Mouse (Mus musculus) MEL (cell line): ENCODE data around the gene Asna1. TPM values are rescaled to one million over a fixed set of nuclear protein-coding genes. Genes with fewer than 3 reads are reported as not detected.
A peak's percentile ranks its signal among the peaks of the same experiment; 100 is the strongest.

ENCODE experiments used
- DNase-seq: peaks from one replicate; pipeline ENCODE4 v3.0.0; 2011; ENCODE audit warnings: low read depth, low spot score
- H3K27ac ChIP-seq: 2 replicates; pipeline ENCODE4 v1.5.1; 2012; ENCODE audit warnings: low read depth, mild to moderate bottlenecking, control low read depth, low read length, moderate library complexity; ENCODE audit not compliant: control insufficient read depth
- H3K27me3 ChIP-seq, 2 experiments: fragments of 150-350 bp in 1 of 2; sonication (generic) in 1 of 2; 2 replicates each; pipeline ENCODE4 v1.6.1; 2012; ENCODE audit warnings: low read length in 2 of 2, mild to moderate bottlenecking in 2 of 2, improper control_type of control experiment in 1 of 2, moderate library complexity in 1 of 2; ENCODE audit not compliant: insufficient read depth in 2 of 2, control insufficient read depth in 1 of 2
- H3K36me3 ChIP-seq, 2 experiments: 2 replicates each; pipeline ENCODE4 v1.6.1; 2012 to 2014; ENCODE audit warnings: low read length in 2 of 2, improper control_type of control experiment in 1 of 2, inconsistent platforms in 1 of 2, mild to moderate bottlenecking in 1 of 2; ENCODE audit not compliant: insufficient read depth in 2 of 2, control insufficient read depth in 1 of 2
- H3K4me1 ChIP-seq, 2 experiments: fragments of 150-350 bp in 1 of 2; sonication (generic) in 1 of 2; 2 replicates each; pipeline ENCODE4 v1.6.1; 2012; ENCODE audit warnings: low read length in 2 of 2, improper control_type of control experiment in 1 of 2, mild to moderate bottlenecking in 1 of 2; ENCODE audit not compliant: insufficient read depth in 2 of 2, control insufficient read depth in 1 of 2
- H3K4me3 ChIP-seq, 2 experiments: fragments of 150-350 bp in 1 of 2; sonication (generic) in 1 of 2; 2 replicates each; pipeline ENCODE4 v1.5.1; 2012; ENCODE audit warnings: low read depth in 2 of 2, low read length in 2 of 2, mild to moderate bottlenecking in 2 of 2, moderate library complexity in 2 of 2, control low read depth in 1 of 2, improper control_type of control experiment in 1 of 2; ENCODE audit not compliant: control insufficient read depth in 1 of 2, insufficient read depth in 1 of 2
- H3K79me2 ChIP-seq: 2 replicates; pipeline ENCODE4 v1.6.1; 2012; ENCODE audit warnings: mild to moderate bottlenecking, low read length, moderate library complexity; ENCODE audit not compliant: control insufficient read depth, poor library complexity, insufficient read depth
- H3K9ac ChIP-seq: 2 replicates; pipeline ENCODE4 v1.6.1; 2012; ENCODE audit warnings: low read depth, mild to moderate bottlenecking, control low read depth, low read length, moderate library complexity; ENCODE audit not compliant: control insufficient read depth, poor library complexity, severe bottlenecking
- H3K9me3 ChIP-seq: fragments of 150-350 bp; sonication (generic); replicated peaks from 2 replicates; pipeline ENCODE4 v1.6.1; 2012; ENCODE audit warnings: mild to moderate bottlenecking, low read length, improper control_type of control experiment, moderate library complexity; ENCODE audit not compliant: insufficient read depth
- BHLHE40 ChIP-seq: IDR thresholded peaks from 2 replicates; pipeline ENCODE4 v1.6.1; 2012; ENCODE audit warnings: low read depth, mild to moderate bottlenecking, inconsistent platforms, low read length, improper control_type of control experiment, borderline replicate concordance
- CHD1 ChIP-seq: IDR thresholded peaks from 2 replicates; pipeline ENCODE4 v1.6.1; 2012; ENCODE audit warnings: low read depth, mild to moderate bottlenecking, inconsistent platforms, low read length, improper control_type of control experiment
- CHD2 ChIP-seq: IDR thresholded peaks from 2 replicates; pipeline ENCODE4 v1.6.1; 2011; ENCODE audit warnings: low read length, improper control_type of control experiment
- ELF1 ChIP-seq: IDR thresholded peaks from 2 replicates; pipeline ENCODE4 v1.6.1; 2014; ENCODE audit warnings: low read depth, mild to moderate bottlenecking, inconsistent platforms, low read length, improper control_type of control experiment, moderate library complexity
- EP300 ChIP-seq, 2 experiments: IDR thresholded peaks; 2 replicates each; pipeline ENCODE4 v1.6.1; 2011; ENCODE audit warnings: improper control_type of control experiment in 2 of 2, low read length in 2 of 2, low read depth in 1 of 2, mild to moderate bottlenecking in 1 of 2
- ETS1 ChIP-seq: IDR thresholded peaks from 2 replicates; pipeline ENCODE4 v1.6.1; 2012; ENCODE audit warnings: low read depth, mild to moderate bottlenecking, inconsistent platforms, low read length, improper control_type of control experiment, moderate library complexity
- GABPA ChIP-seq: IDR thresholded peaks from 2 replicates; pipeline ENCODE4 v1.6.1; 2012; ENCODE audit warnings: low read depth, mild to moderate bottlenecking, inconsistent platforms, low read length, improper control_type of control experiment, moderate library complexity
- GATA1 ChIP-seq: IDR thresholded peaks from 2 replicates; pipeline ENCODE4 v1.6.1; 2011; ENCODE audit warnings: low read depth, low read length, improper control_type of control experiment
- JUND ChIP-seq: IDR thresholded peaks from 2 replicates; pipeline ENCODE4 v1.6.1; 2011; ENCODE audit warnings: low read depth, mild to moderate bottlenecking, improper control_type of control experiment, low read length
- MAFK ChIP-seq: IDR thresholded peaks from 2 replicates; pipeline ENCODE4 v1.6.1; 2011; ENCODE audit warnings: low read depth, mild to moderate bottlenecking, low read length, improper control_type of control experiment, borderline replicate concordance
- MAX ChIP-seq: IDR thresholded peaks from 2 replicates; pipeline ENCODE4 v1.6.1; 2011; ENCODE audit warnings: low read length, improper control_type of control experiment
- MAZ ChIP-seq: IDR thresholded peaks from 2 replicates; pipeline ENCODE4 v1.6.1; 2012; ENCODE audit warnings: low read depth, mild to moderate bottlenecking, inconsistent platforms, low read length, improper control_type of control experiment
- MEF2A ChIP-seq: IDR thresholded peaks from 2 replicates; pipeline ENCODE4 v1.6.1; 2014; ENCODE audit warnings: low read depth, mild to moderate bottlenecking, inconsistent platforms, low read length, improper control_type of control experiment; ENCODE audit not compliant: poor library complexity, insufficient replicate concordance, severe bottlenecking; ENCODE audit errors: extremely low read depth
- MYC ChIP-seq: IDR thresholded peaks from 2 replicates; pipeline ENCODE4 v1.6.1; 2011; ENCODE audit warnings: low read depth, mild to moderate bottlenecking, low read length, improper control_type of control experiment, moderate library complexity
- NELFE ChIP-seq: IDR thresholded peaks from 2 replicates; pipeline ENCODE4 v1.6.1; 2011; ENCODE audit warnings: low read depth, low read length, improper control_type of control experiment
- POLR2A ChIP-seq, 2 experiments: IDR thresholded peaks; 2 replicates each; pipeline ENCODE4 v1.6.1; 2011 to 2012; ENCODE audit warnings: low read length in 2 of 2, mild to moderate bottlenecking in 2 of 2, control low read depth in 1 of 2, improper control_type of control experiment in 1 of 2, low read depth in 1 of 2, moderate library complexity in 1 of 2; ENCODE audit not compliant: control insufficient read depth in 1 of 2, insufficient read depth in 1 of 2, poor library complexity in 1 of 2
- POLR2AphosphoS2 ChIP-seq: IDR thresholded peaks from 2 replicates; pipeline ENCODE4 v1.6.1; 2011; ENCODE audit warnings: low read length, improper control_type of control experiment
- SMC3 ChIP-seq: IDR thresholded peaks from 2 replicates; pipeline ENCODE4 v1.6.1; 2011; ENCODE audit warnings: low read depth, low read length, improper control_type of control experiment
- TAL1 ChIP-seq: IDR thresholded peaks from 2 replicates; pipeline ENCODE4 v1.6.1; 2012; ENCODE audit warnings: mild to moderate bottlenecking, inconsistent platforms, low read length, moderate library complexity, mixed read lengths
- TCF12 ChIP-seq: IDR thresholded peaks from 2 replicates; pipeline ENCODE4 v1.6.1; 2014; ENCODE audit warnings: low read depth, mild to moderate bottlenecking, inconsistent platforms, low read length, improper control_type of control experiment, moderate library complexity
- UBTF ChIP-seq: IDR thresholded peaks from 2 replicates; pipeline ENCODE4 v1.6.1; 2012; ENCODE audit warnings: low read depth, mild to moderate bottlenecking, inconsistent platforms, low read length, improper control_type of control experiment, moderate library complexity, borderline replicate concordance; ENCODE audit not compliant: insufficient read depth
- ZKSCAN1 ChIP-seq: IDR thresholded peaks from 2 replicates; pipeline ENCODE4 v1.6.1; 2012; ENCODE audit warnings: low read depth, mild to moderate bottlenecking, inconsistent platforms, low read length, improper control_type of control experiment, moderate library complexity
- ZMIZ1 ChIP-seq: IDR thresholded peaks from 2 replicates; pipeline ENCODE4 v1.6.1; 2012; ENCODE audit warnings: low read depth, mild to moderate bottlenecking, inconsistent platforms, low read length, improper control_type of control experiment, moderate library complexity
- ZNF384 ChIP-seq: IDR thresholded peaks from 2 replicates; pipeline ENCODE4 v1.6.1; 2012; ENCODE audit warnings: low read depth, mild to moderate bottlenecking, inconsistent platforms, low read length, improper control_type of control experiment
- polyA plus RNA-seq, 2 experiments: library from polyadenylated mRNA; stranded (reverse) in 1 of 2; unstranded in 1 of 2; fragments of >175 nt in 1 of 2; fragments of >200 nt in 1 of 2; gene quantifications; 2 replicates each; pipeline versions ENCODE4 v1.2.1 to v1.2.4; 2012; ENCODE audit warnings: low replicate concordance in 2 of 2, low read depth in 1 of 2; ENCODE audit not compliant: insufficient read length in 2 of 2, insufficient read depth in 1 of 2, missing spikeins in 1 of 2
- total RNA-seq: library from RNA; depleted of rRNA; stranded (reverse); fragments of 300-350 nt; gene quantifications from 2 replicates; pipeline ENCODE4 v1.2.3, GENCODE M21; 2012

Gene Asna1
- total and polyA plus RNA-seq, 3 experiments: 132 to 192 TPM; not detected in 1

DNA sequence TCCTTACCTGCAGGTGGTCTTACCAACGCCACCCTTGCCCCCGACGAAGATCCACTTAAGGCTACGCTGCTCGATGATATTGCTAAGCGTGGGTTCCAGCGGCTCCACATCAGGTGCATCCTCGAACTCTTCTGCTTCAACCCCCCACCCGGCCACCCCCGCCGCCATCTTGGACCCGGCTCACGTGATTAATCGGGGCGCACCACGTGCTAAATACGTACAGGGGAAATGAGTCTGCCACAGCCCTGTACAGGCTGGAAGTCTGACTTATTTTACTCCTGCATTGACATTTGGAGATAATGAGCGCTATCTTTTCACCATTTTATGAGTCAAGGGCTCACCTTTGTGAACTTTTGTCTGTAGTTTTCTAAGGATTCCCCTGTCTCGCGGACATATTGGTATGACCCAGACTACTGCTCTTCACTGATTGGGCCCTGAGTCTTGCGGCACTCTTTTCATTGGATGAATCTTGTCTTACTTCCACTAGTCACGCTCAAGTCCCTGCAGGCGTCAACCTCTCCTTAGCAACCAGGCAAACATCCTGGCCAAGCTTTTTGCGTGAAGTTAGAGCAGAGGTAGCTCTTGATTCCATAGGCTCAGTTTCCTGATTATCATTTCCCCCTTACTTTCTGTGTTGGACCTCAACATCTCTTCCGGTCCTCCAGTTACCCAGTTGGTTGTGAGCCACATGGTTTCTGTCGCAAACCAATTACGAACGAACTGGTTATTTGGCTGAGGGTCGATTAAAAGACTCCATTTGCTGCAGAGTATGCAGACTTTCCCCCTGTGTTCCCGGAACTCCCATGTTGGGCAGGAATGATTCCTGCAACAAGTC, at the start of gene Asna1 (continued):
- 0 out of 2 replicates have a peak, but pooled peaks have one; percentile 31 for TF ChIP-seq GATA1
- TF ChIP-seq NELFE: peak; percentile 76
- TF ChIP-seq ZKSCAN1: no peak
- TF ChIP-seq ZMIZ1: peak; percentile 79
- peak; percentile 35; the same call in 1 of the 2 replicates for TF ChIP-seq TCF12

DNA sequence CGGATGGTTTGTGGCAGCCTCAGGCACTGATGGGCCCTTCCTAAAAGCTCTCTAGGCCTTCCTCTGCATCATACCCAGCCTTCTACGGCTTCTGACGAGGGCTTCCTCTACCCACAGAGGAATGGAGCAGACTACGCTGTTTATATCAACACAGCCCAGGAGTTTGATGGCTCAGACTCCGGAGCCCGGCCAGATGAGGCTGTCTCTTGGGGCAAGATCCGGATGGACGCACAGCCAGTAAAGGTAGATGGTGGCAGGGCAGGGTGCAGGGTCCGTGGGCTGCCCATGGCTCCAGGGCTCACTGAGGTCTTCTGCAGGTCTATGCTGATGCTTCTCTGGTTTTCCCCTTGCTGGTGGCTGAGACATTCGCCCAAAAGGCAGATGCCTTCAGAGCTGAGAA, 49.5 kb upstream of the Asna1 start:
- no peaks in the 10 kb centered on the region for H3K9me3 ChIP-seq
- peaks cover 2 to 8% of the 10 kb centered on the region in 2 experiments for H3K36me3 ChIP-seq
- peaks cover 2 to 14% of the 10 kb centered on the region in 2 experiments; a peak in 3 of 4 replicates for H3K4me1 ChIP-seq
- TF ChIP-seq MEF2A (no peak), CHD1 (no peak), SMC3 (no peak), GABPA (no peak), MYC (no peak), BHLHE40 (no peak), TAL1 (no peak), ETS1 (no peak), MAFK (no peak), CHD2 (no peak), POLR2AphosphoS2 (no peak), EP300 (IDR thresholded peaks at IDR 0.05; ENCODE audit: low read depth in 1 of 2, low read length in 2 of 2) (no peak), MAZ (no peak), MAX (no peak), POLR2A (IDR thresholded peaks at IDR 0.05; ENCODE audit: control insufficient read depth in 1 of 2, insufficient read depth in 1 of 2, low read depth in 1 of 2, low read length in 2 of 2, poor library complexity in 1 of 2) (no peak), UBTF (no peak), ELF1 (no peak), JUND (no peak), ZNF384 (no peak)
- no peak for DNase-seq
- no peak overlapping the region for H3K27ac ChIP-seq
- no peak overlapping the region for H3K4me3 ChIP-seq
- H3K79me2 ChIP-seq: peaks cover 16% of the 10 kb centered on the region
- no peak overlapping the region for H3K9ac ChIP-seq
- H3K27me3 ChIP-seq: no peaks in the 10 kb centered on the region
